Mouse (Mus musculus) erythroblast, embryonic 14.5 days (primary cell): ENCODE measurements around the gene Slc37a1.

Experiments used
- GATA1 ChIP-seq: IDR thresholded peaks from 2 replicates; pipeline ENCODE4 v1.6.1; 2012; ENCODE audit warnings: low read length, inconsistent platforms, mixed read lengths
- TAL1 ChIP-seq: IDR thresholded peaks from 3 replicates; pipeline ENCODE4 v1.6.1; 2012; ENCODE audit warnings: low read length, inconsistent platforms, mixed read lengths

- TF ChIP-seq TAL1, result no peak
- no peak for TF ChIP-seq GATA1
Observed at GRCm38 (mm10) chr17:31351984-31352383, 65.4 kb downstream of the Slc37a1 start.
